Mouse (Mus musculus) frontal cortex, adult (tissue): ENCODE measurements around the gene Gm18596.
"Not testable (repeated sequence)": the region's sequence is repeated elsewhere in the genome, so short reads cannot be mapped to it uniquely, and the experiment has no call there.

Source experiments
- ATAC-seq: cut with Nextera tagmentation; 2 replicates; pipeline ENCODE4 v1.9.2; 2017; ENCODE audit warnings: mild to moderate bottlenecking, moderate library complexity, mixed read lengths; ENCODE audit not compliant: low TSS enrichment

Gm18596 gene

GRCm38 (mm10) chr10:77711157-77711556 lies 31.3 kb downstream of the Gm18596 start, which contains the start of gene Gm10024:
Gm10024 (plus strand) TSS chr10:77711457.
- not testable (repeated sequence) for ATAC-seq

GRCm38 (mm10) chr10:77709831-77710230 lies 32.6 kb downstream of the Gm18596 start:
- no peak for ATAC-seq

- no peak for ATAC-seq
Observed at GRCm38 (mm10) chr10:77706326-77706725, 36.1 kb downstream of the Gm18596 start, which contains the start of gene Gm10272. Gm10272 (plus strand) TSS chr10:77706626.

- no peak for ATAC-seq
Observed at GRCm38 (mm10) chr10:77697133-77697532, 45.3 kb downstream of the Gm18596 start, which contains the start of gene Gm9508. Gm9508 (minus strand) TSS chr10:77697233.
